Comparison of ENCODE assay signal across 8 mouse cellular contexts in the genomic region with DNA sequence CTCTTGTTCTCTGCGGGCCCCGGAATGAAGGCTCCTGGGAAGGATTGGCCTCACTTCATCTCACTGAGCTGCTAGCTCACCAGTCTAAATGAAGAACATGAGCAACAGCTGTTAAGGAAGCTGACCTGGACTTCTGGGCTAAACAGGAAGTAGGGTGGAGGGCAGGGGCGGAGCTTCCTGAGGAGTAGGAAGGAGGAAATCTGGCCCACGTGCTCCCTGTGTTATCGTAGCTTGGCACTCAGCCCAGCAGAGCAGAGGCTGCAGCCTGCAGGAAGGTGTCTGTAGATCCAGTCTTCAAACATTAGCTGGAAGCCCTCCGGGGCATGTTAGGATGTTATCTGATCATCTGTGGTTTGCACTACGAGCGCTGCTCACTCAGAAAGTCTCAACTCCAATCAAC. TPM values are rescaled to one million over a fixed set of nuclear protein-coding genes. Genes with fewer than 3 reads are reported as not detected.
A peak's percentile ranks its signal among the peaks of the same experiment; 100 is the strongest.
DNase-seq lines count a peak whose midpoint lies in the region; ATAC-seq lines count a peak whose summit lies in the region.

No protein-coding gene starts in this region.

- WGBS in midbrain, embryonic 11.5 days = 80% methylated on average over 8 of the region's 8 CpGs
- WGBS in midbrain, embryonic 13.5 days = 84% methylated on average over 8 of the region's 8 CpGs
- 42% methylated on average over 8 of the region's 8 CpGs for WGBS in kidney, embryonic 15.5 days
- 73% methylated on average over 8 of the region's 8 CpGs for WGBS in hindbrain, embryonic 12.5 days

- no peak overlapping the region for H3K4me3 ChIP-seq in midbrain, embryonic 11.5 days (ENCODE audit: low read depth, low read length)
- no peak overlapping the region for H3K4me3 ChIP-seq in midbrain, embryonic 13.5 days (replicated peaks)
- H3K4me3 ChIP-seq in kidney, embryonic 15.5 days (replicated peaks) = no peak overlapping the region
- no peak overlapping the region for H3K4me3 ChIP-seq in hindbrain, embryonic 12.5 days

- no peaks in the 10 kb centered on the region for H3K9me3 ChIP-seq in midbrain, embryonic 11.5 days (ENCODE audit: control insufficient read depth, low read length)
- H3K9me3 ChIP-seq in midbrain, embryonic 13.5 days = no peaks in the 10 kb centered on the region
- H3K9me3 ChIP-seq in kidney, embryonic 15.5 days (replicated peaks) = no peaks in the 10 kb centered on the region
- no peaks in the 10 kb centered on the region for H3K9me3 ChIP-seq in hindbrain, embryonic 12.5 days (replicated peaks)

- no peaks in the 10 kb centered on the region for H3K36me3 ChIP-seq in midbrain, embryonic 11.5 days (ENCODE audit: control insufficient read depth, insufficient read depth, low read length)
- H3K36me3 ChIP-seq in midbrain, embryonic 13.5 days = no peaks in the 10 kb centered on the region
- H3K36me3 ChIP-seq in kidney, embryonic 15.5 days = no peaks in the 10 kb centered on the region
- no peaks in the 10 kb centered on the region for H3K36me3 ChIP-seq in splenic B cell, adult 2 months (ENCODE audit: control insufficient read depth, insufficient read depth, low read length, poor library complexity, severe bottlenecking)
- H3K36me3 ChIP-seq in hindbrain, embryonic 12.5 days = no peaks in the 10 kb centered on the region

- H3K9ac ChIP-seq in midbrain, embryonic 11.5 days (ENCODE audit: low read length) = no peak overlapping the region
- H3K9ac ChIP-seq in midbrain, embryonic 13.5 days (replicated peaks) = no peak overlapping the region
- no peak overlapping the region for H3K9ac ChIP-seq in kidney, embryonic 15.5 days
- no peak overlapping the region for H3K9ac ChIP-seq in hindbrain, embryonic 12.5 days

- H3K27me3 ChIP-seq in midbrain, embryonic 11.5 days (ENCODE audit: control insufficient read depth, insufficient read depth, low read length) = no peaks in the 10 kb centered on the region
- H3K27me3 ChIP-seq in midbrain, embryonic 13.5 days = no peaks in the 10 kb centered on the region
- H3K27me3 ChIP-seq in kidney, embryonic 15.5 days = no peaks in the 10 kb centered on the region
- no peaks in the 10 kb centered on the region for H3K27me3 ChIP-seq in splenic B cell, adult 2 months (ENCODE audit: control insufficient read depth, insufficient read depth, low read length, poor library complexity, severe bottlenecking)
- H3K27me3 ChIP-seq in hindbrain, embryonic 12.5 days = no peaks in the 10 kb centered on the region

- peaks cover 3% of the 10 kb centered on the region; the same call in 1 of the 2 replicates for H3K4me1 ChIP-seq in midbrain, embryonic 11.5 days (ENCODE audit: control insufficient read depth, insufficient read depth, low read length)
- peaks cover 20% of the 10 kb centered on the region for H3K4me1 ChIP-seq in midbrain, embryonic 13.5 days (replicated peaks)
- H3K4me1 ChIP-seq in kidney, embryonic 15.5 days = peaks cover 38% of the 10 kb centered on the region
- H3K4me1 ChIP-seq in hindbrain, embryonic 12.5 days = peaks cover 26% of the 10 kb centered on the region

- DNase-seq in midbrain, embryonic 11.5 days (ENCODE audit: low spot score, missing footprints) = peak; percentile 75
- DNase-seq in adrenal gland, adult 8-10 months = peak; percentile 78
- DNase-seq in heart, adult 8-10 months (ENCODE audit: low spot score) = peak; percentile 92
- DNase-seq in lung, postnatal 4 days = peak; percentile 91 to 95
- peak; percentile 40 for DNase-seq in splenic B cell, adult 2 months (ENCODE audit: low read depth, low spot score)

- no peak for ATAC-seq in midbrain, embryonic 11.5 days (ENCODE audit: low FRiP score)
- no peak for ATAC-seq in midbrain, embryonic 13.5 days
- ATAC-seq in kidney, embryonic 15.5 days (replicated peaks; ENCODE audit: low FRiP score) = peak; percentile 69
- no peak for ATAC-seq in hindbrain, embryonic 12.5 days (ENCODE audit: low FRiP score)

- no peak overlapping the region for H3K27ac ChIP-seq in midbrain, embryonic 11.5 days (ENCODE audit: low read depth, low read length)
- no peak overlapping the region for H3K27ac ChIP-seq in midbrain, embryonic 13.5 days
- H3K27ac ChIP-seq in kidney, embryonic 15.5 days = peak overlapping the region; percentile 76
- no peak overlapping the region for H3K27ac ChIP-seq in hindbrain, embryonic 12.5 days

- H3K4me2 ChIP-seq in midbrain, embryonic 11.5 days = no peak overlapping the region
- H3K4me2 ChIP-seq in midbrain, embryonic 13.5 days (replicated peaks) = no peak overlapping the region
- H3K4me2 ChIP-seq in kidney, embryonic 15.5 days = peak overlapping the region; percentile 12; the same call in 1 of the 2 replicates
- H3K4me2 ChIP-seq in hindbrain, embryonic 12.5 days (replicated peaks) = no peak overlapping the region

RNA-seq across cellular contexts. Expression of gene Nav1, which starts 24.4 kb away (rescaled TPM):
- 10.4 and 13.3 TPM in 2 replicates for polyA plus RNA-seq in midbrain, embryonic 11.5 days (2014; fragmentation: Nextera tagmentation; extraction: Ambion mirVana)
- 38.0 and 38.1 TPM in 2 replicates for polyA plus RNA-seq in midbrain, embryonic 13.5 days (2015; fragmentation: Nextera tagmentation; extraction: Ambion mirVana)
- total RNA-seq in adrenal gland, adult 8-10 months (2022) = 10 to 100 TPM; 15.2 to 26.9 (median 22.8) TPM
- 10 to 100 TPM; 14.8 to 19.1 (median 15.9) TPM for total RNA-seq in heart, adult 8-10 months (2022)
- polyA plus RNA-seq in kidney, embryonic 15.5 days (2015; fragmentation: Nextera tagmentation; extraction: Ambion mirVana) = 16.4 and 16.6 TPM in 2 replicates
- polyA plus RNA-seq in hindbrain, embryonic 12.5 days (2016; fragmentation: Nextera tagmentation; extraction: Ambion mirVana) = 35.9 and 41.0 TPM in 2 replicates

Comparison
In these comparisons a context has a peak if more than half of its experiments do, and no peak if none do; other contexts are left out.
1. DNase-seq: peak in every context shown above with its lines; median percentile 93 in lung, postnatal 4 days; 92 in heart, adult 8-10 months; 78 in adrenal gland, adult 8-10 months; 75 in midbrain, embryonic 11.5 days; 40 in splenic B cell, adult 2 months.